Mouse (Mus musculus) testis, postnatal 14 days (tissue): ENCODE results near the gene Pdcd2l.

Experiments used
- DNase-seq: peaks from one replicate; pipeline ENCODE4 v3.0.0; 2021; ENCODE audit warnings: low spot score

Gene Pdcd2l

DNA sequence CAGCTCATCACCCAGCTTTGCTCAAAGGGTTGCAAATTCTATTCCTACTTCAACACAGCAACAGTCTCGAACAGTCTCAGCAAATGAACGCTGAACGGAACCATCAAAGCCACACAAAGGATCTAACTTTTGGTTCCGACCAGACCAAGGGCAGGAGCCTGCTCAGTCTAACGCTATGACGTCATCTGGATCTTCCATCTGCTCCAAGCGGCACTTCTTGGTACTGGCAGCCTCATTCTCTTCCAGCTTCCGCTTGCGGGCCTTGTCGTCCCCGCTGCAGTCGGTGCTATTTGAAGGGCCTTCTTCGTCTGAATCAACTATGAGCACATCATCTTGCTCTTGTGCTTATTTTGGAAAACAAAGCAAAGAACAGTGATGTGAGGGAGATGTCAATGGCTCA is 55.3 kb downstream of the Pdcd2l start:
- no peak for DNase-seq

GRCm38 (mm10) chr7:34139493-34139892 is 57.0 kb downstream of the Pdcd2l start:
- no peak for DNase-seq
